Mouse (Mus musculus): ENCODE data around the gene Cdc37l1. TPM values are rescaled to one million over a fixed set of nuclear protein-coding genes. Genes with fewer than 3 reads are reported as not detected.

Cdc37l1 gene
- total and polyA plus RNA-seq, 2 experiments from 2014 or later = 36.2 to 61.8 TPM

DNA sequence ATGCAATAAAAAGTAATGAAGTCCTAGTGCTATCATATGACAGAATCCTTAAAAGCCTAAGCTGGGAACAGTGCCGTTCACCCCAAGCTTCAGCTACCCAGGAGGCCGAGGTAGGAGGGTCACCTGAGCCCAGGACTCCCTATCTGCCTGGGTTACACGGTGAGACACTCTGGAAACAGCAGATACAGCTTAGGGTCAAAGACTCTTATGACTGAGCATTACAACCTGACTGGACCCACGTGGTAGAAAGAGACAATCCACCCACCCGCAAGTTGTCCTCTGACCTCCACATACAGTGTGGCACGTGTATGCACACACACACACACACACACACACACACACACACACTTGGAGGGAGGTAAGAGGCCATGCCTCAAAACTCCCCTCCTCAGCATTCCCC is 52.0 kb downstream of the Cdc37l1 start:
- Histone ChIP-seq H3K4me3 (ENCODE audit: low read length) (no peak overlapping the region), H3K4me2 (ENCODE audit: low read depth, low read length) (no peak overlapping the region), H3K27ac (no peak overlapping the region), H3K9me3 (ENCODE audit: low read length) (no peaks in the 10 kb centered on the region), H3K9ac (replicated peaks; ENCODE audit: low read length) (no peak overlapping the region), H3K36me3 (ENCODE audit: insufficient read depth, low read length) (0 out of 2 replicates have a peak, but pooled peaks cover 4% of the 10 kb centered on the region), H3K4me1 (ENCODE audit: insufficient read depth, low read length) (no peaks in the 10 kb centered on the region; the same call in 1 of the 2 replicates), H3K27me3 (ENCODE audit: insufficient read depth, low read length) (no peaks in the 10 kb centered on the region)
- WGBS = 82% methylated on average over 6 of the region's 6 CpGs
- TF ChIP-seq CTCF (IDR thresholded peaks at IDR 0.05; ENCODE audit: low read depth) = no peak
- no peak for ATAC-seq
- no peak for DNase-seq (ENCODE audit: low spot score)

DNA sequence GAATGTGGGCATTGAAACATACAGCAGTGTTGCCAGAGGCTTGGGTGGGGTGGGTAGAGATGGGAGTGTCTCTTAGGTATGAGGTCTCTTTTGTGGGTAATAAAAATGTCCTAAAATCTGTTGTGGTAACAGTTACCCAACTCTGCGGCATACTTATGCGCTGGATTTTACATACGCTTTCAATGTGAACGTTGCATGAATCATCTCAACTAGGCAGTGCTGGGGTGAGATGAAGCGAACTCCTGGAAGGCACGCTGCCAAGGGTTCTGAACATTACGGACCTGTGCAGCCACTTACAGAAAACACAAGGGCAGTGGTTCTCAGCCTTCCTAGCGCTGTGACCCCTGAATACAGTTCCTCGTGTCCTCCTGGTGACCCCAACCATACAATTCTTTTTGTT is 52.5 kb downstream of the Cdc37l1 start:
- ATAC-seq = no peak
- 91% methylated on average over 9 of the region's 9 CpGs for WGBS
- H3K4me1 ChIP-seq (ENCODE audit: insufficient read depth, low read length) = no peaks in the 10 kb centered on the region; the same call in 1 of the 2 replicates

DNA sequence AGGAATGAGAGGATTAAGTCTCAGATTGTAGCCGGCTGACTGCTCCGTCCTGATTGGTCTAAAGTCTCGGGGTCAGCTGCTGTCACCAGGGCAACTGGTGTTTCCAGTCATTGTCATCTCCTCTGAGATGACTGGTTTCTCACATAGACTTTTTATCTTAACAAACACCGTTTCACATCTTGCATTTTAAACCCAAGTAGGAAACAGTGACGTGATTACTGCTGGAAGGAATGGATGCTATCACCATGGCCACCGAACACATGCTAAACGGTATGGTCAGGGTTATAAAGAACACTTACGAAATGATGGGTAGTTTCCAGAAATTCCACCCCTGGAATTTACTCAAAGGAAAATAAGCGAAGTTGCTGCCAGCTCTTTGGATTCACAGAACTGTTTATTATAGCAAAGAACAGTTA is 54.2 kb downstream of the Cdc37l1 start:
- Histone ChIP-seq H3K27me3 (ENCODE audit: insufficient read depth, low read length) (no peaks in the 10 kb centered on the region), H3K4me2 (ENCODE audit: low read depth, low read length) (peak overlapping the region; percentile 28), H3K27ac (no peak overlapping the region), H3K9ac (replicated peaks; ENCODE audit: low read length) (no peak overlapping the region), H3K36me3 (ENCODE audit: insufficient read depth, low read length) (no peaks in the 10 kb centered on the region), H3K4me3 (ENCODE audit: low read length) (no peak overlapping the region), H3K4me1 (ENCODE audit: insufficient read depth, low read length) (no peaks in the 10 kb centered on the region; the same call in 1 of the 2 replicates), H3K9me3 (ENCODE audit: low read length) (no peaks in the 10 kb centered on the region)
- ATAC-seq (no peak), DNase-seq (ENCODE audit: low spot score) (no peak)
- no peak for TF ChIP-seq CTCF (IDR thresholded peaks at IDR 0.05; ENCODE audit: low read depth)
- WGBS = 22% methylated on average over 9 of the region's 9 CpGs

More for the DNA sequence above, 52.5 kb downstream of the Cdc37l1 start:
- H3K9ac ChIP-seq (replicated peaks; ENCODE audit: low read length) = no peak overlapping the region
- no peaks in the 10 kb centered on the region for H3K36me3 ChIP-seq (ENCODE audit: insufficient read depth, low read length)
- no peaks in the 10 kb centered on the region for H3K27me3 ChIP-seq (ENCODE audit: insufficient read depth, low read length)
- no peak overlapping the region for H3K27ac ChIP-seq
- no peaks in the 10 kb centered on the region for H3K9me3 ChIP-seq (ENCODE audit: low read length)
- H3K4me2 ChIP-seq (ENCODE audit: low read depth, low read length) = no peak overlapping the region
- no peak for TF ChIP-seq CTCF (IDR thresholded peaks at IDR 0.05; ENCODE audit: low read depth)
- DNase-seq (ENCODE audit: low spot score) = no peak
- no peak overlapping the region for H3K4me3 ChIP-seq (ENCODE audit: low read length)

DNA sequence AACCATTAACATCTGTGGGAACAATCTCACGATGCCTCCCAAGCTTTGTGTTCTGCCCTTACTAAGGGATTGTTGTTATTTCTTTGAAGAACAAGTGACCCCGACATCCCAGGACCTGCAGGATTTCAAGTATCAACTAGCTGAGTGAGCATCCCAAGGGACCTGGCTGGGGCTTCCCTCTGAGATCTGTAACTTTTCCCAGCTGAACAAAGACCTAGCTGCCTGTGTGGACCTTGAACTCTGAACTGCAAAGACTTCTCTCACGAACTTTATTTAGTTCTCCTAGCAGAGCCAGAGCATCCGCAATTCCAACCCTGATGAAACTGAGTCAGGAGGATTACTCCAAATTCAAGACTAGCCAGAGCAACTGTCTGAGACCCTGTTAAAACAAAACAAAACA is 55.2 kb downstream of the Cdc37l1 start:
- 55% methylated on average over 4 of the region's 4 CpGs for WGBS
- no peak overlapping the region for H3K27ac ChIP-seq
- DNase-seq (ENCODE audit: low spot score) (no peak), ATAC-seq (no peak)
- no peaks in the 10 kb centered on the region for H3K27me3 ChIP-seq (ENCODE audit: insufficient read depth, low read length)
- no peaks in the 10 kb centered on the region for H3K9me3 ChIP-seq (ENCODE audit: low read length)
- no peaks in the 10 kb centered on the region for H3K36me3 ChIP-seq (ENCODE audit: insufficient read depth, low read length)
- no peaks in the 10 kb centered on the region; the same call in 1 of the 2 replicates for H3K4me1 ChIP-seq (ENCODE audit: insufficient read depth, low read length)
- peak overlapping the region; percentile 69 for H3K4me2 ChIP-seq (ENCODE audit: low read depth, low read length)
- no peak overlapping the region for H3K9ac ChIP-seq (replicated peaks; ENCODE audit: low read length)
- TF ChIP-seq CTCF (IDR thresholded peaks at IDR 0.05; ENCODE audit: low read depth) = no peak
- no peak overlapping the region for H3K4me3 ChIP-seq (ENCODE audit: low read length)

DNA sequence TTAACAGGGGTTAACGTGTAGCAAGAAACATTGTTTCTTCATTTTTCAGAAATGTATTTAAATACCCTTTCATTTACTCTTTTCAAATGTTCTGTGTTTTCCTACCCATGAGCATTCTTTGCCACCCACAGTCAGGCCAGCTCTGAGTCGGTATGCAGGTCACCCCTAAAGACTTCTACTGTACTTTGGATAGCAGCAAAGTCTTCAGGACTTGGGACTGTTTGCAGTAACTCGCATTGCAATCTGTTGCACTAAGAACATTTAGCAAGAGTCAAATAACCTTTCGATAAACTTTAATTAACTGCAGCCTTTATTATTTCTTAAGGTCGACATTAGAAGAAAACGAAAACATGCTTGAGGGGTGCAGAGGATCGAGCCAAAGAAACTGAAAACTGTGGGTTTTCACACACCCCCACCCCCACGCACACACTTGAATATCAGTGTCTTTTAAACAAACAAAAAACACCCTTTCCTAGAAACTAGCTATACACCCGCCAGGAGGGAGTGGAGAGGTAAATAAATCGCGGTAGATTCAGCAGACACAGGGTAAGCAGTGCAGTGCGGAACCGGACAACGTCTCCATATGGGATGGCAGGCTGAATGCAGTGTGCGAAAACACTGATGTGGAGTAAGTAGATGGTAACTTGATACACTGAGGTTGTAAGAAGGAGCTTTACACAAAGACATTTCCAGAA is 56.0 kb downstream of the Cdc37l1 start:
- TF ChIP-seq CTCF (IDR thresholded peaks at IDR 0.05; ENCODE audit: low read depth) = no peak
- 52% methylated on average over 15 of the region's 15 CpGs for WGBS
- H3K27ac ChIP-seq = peak overlapping the region; percentile 41; the same call in 1 of the 2 replicates

DNA sequence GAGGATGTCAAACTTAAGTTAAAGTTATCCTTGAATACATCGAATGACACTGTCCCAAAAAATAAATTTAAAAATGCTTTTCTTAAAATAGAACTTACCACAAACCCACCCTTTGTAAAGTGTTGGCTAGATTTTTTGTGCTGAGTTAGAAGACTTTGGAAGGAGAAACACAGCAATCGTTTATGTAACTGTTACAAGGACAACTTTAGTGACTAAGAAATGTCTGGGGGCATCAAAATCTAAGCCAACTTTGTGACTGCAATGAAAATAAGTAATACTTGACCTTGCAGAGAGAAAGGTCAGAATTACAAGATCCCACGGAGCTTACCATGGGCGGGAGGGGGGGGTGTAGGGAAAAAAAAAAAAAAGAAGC is 56.8 kb downstream of the Cdc37l1 start:
- no peak for ATAC-seq
- H3K36me3 ChIP-seq (ENCODE audit: insufficient read depth, low read length) = no peaks in the 10 kb centered on the region
- H3K27me3 ChIP-seq (ENCODE audit: insufficient read depth, low read length) = no peaks in the 10 kb centered on the region
- peak overlapping the region; percentile 89 for H3K4me3 ChIP-seq (ENCODE audit: low read length)
- TF ChIP-seq CTCF (IDR thresholded peaks at IDR 0.05; ENCODE audit: low read depth) = no peak
- H3K9ac ChIP-seq (replicated peaks; ENCODE audit: low read length) = peak overlapping the region; percentile 95
- H3K4me2 ChIP-seq (ENCODE audit: low read depth, low read length) = peak overlapping the region; percentile 69
- 24% methylated on average over 4 of the region's 4 CpGs for WGBS
- peak overlapping the region; percentile 89; the same call in 1 of the 2 replicates for H3K27ac ChIP-seq
- H3K9me3 ChIP-seq (ENCODE audit: low read length) = no peaks in the 10 kb centered on the region
- no peaks in the 10 kb centered on the region; the same call in 1 of the 2 replicates for H3K4me1 ChIP-seq (ENCODE audit: insufficient read depth, low read length)
- DNase-seq (ENCODE audit: low spot score) = no peak

More for the DNA sequence above, 56.0 kb downstream of the Cdc37l1 start:
- no peaks in the 10 kb centered on the region for H3K36me3 ChIP-seq (ENCODE audit: insufficient read depth, low read length)
- peak overlapping the region; percentile 89 for H3K4me3 ChIP-seq (ENCODE audit: low read length)
- no peak for ATAC-seq
- peak overlapping the region; percentile 69 for H3K4me2 ChIP-seq (ENCODE audit: low read depth, low read length)
- no peak for DNase-seq (ENCODE audit: low spot score)
- H3K9me3 ChIP-seq (ENCODE audit: low read length) = no peaks in the 10 kb centered on the region
- no peak overlapping the region for H3K9ac ChIP-seq (replicated peaks; ENCODE audit: low read length)
- no peaks in the 10 kb centered on the region for H3K27me3 ChIP-seq (ENCODE audit: insufficient read depth, low read length)
- no peaks in the 10 kb centered on the region; the same call in 1 of the 2 replicates for H3K4me1 ChIP-seq (ENCODE audit: insufficient read depth, low read length)

All from hindbrain, postnatal 0 days (tissue).